Mouse (Mus musculus) lung, embryonic 15.5 days (tissue): Measurements from ENCODE around the gene Gnai3. TPM values are rescaled to one million over a fixed set of nuclear protein-coding genes. Genes with fewer than 3 reads are reported as not detected.
A peak's percentile ranks its signal among the peaks of the same experiment; 100 is the strongest.

Source experiments
- ATAC-seq: fragments of 200-750 bp; cut with Nextera tagmentation; 2 replicates; pipeline ENCODE4 v1.8.0; 2017; ENCODE audit warnings: moderate number of reproducible peaks, borderline replicate concordance; ENCODE audit not compliant: low FRiP score, low TSS enrichment; ENCODE audit errors: extremely low read depth
- H3K27ac ChIP-seq: fragments of 300-500 bp; sonication (generic); 2 replicates; pipeline ENCODE4 v1.5.1; 2015; ENCODE audit warnings: moderate library complexity, mild to moderate bottlenecking, inconsistent platforms
- H3K27me3 ChIP-seq: fragments of 300-500 bp; sonication (generic); 2 replicates; pipeline ENCODE4 v1.6.1; 2015; ENCODE audit warnings: inconsistent platforms
- H3K36me3 ChIP-seq: fragments of 300-500 bp; sonication (generic); 2 replicates; pipeline ENCODE4 v1.6.1; 2015; ENCODE audit warnings: inconsistent platforms
- H3K4me1 ChIP-seq: fragments of 300-500 bp; sonication (generic); 2 replicates; pipeline ENCODE4 v1.6.1; 2015; ENCODE audit warnings: inconsistent platforms
- H3K4me2 ChIP-seq: fragments of 300-500 bp; sonication (generic); 2 replicates; pipeline ENCODE4 v1.6.1; 2015; ENCODE audit warnings: inconsistent platforms, mild to moderate bottlenecking, moderate library complexity
- H3K4me3 ChIP-seq: fragments of 300-500 bp; sonication (generic); 2 replicates; pipeline ENCODE4 v1.5.1; 2015; ENCODE audit warnings: mild to moderate bottlenecking, inconsistent platforms
- H3K9ac ChIP-seq: fragments of 300-500 bp; sonication (generic); 2 replicates; pipeline ENCODE4 v1.6.1; 2015; ENCODE audit warnings: inconsistent platforms
- H3K9me3 ChIP-seq: fragments of 300-500 bp; sonication (generic); 2 replicates; pipeline ENCODE4 v1.6.1; 2016; ENCODE audit warnings: inconsistent platforms
- WGBS: fragments of 180-500 bp; shearing (Covaris S2); methylation state at CpG from one replicate; pipeline ENCODE4 v1.1.7; 2015; 5-methylcytosine and 5-hydroxymethylcytosine counted together
- polyA plus RNA-seq: library from polyadenylated mRNA; unstranded; fragments of >200 nt; fragmentation: Nextera tagmentation; extraction: Ambion mirVana; gene quantifications from 2 replicates; pipeline ENCODE4 v1.2.1, GENCODE M21; 2015

Gene Gnai3
- polyA plus RNA-seq, 1 experiment from 2014 or later = 162 TPM

DNA sequence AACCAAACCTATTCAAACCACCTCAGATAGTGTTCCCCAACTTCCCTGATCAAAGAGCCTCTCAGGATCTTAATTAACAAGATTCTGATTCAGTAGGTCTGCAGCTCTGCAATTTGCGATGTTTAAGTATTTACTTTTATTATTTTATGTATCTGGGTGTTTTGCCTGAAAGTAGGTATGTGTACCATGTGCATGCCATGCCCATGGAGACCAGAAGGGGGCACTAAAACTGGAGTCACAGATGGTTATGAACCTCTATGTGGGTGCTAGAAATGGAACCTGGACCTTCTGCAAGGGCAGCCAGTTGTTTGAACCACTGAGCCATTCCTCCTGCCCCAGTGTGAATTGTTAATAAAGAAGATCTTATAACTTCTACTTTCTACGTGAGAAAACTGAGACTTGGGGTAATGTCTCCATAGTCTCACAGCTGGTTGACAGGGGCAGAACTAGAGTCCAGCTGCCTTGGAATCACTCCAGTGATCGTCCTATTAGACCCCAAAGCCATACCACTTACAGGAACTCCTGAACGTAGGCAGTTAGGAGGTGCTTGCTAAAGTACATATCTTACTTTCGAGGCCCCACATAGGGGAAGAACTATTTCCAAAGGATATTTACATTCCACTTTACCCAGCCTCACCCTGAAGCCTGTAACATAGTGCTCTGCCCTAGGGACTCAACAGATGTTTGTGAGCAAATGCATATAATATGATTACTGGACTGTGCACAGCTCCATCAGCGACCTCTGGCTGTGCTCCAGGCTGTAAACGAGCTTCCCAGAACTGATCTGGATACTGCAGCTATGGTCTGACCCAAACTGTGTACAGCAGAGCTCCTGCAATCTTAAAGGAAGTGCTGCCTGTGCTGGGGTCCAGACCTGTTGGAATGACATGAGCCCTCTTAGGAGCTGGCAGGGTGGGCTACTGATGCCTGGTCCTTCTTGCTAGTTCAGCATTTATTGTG is 33.1 kb upstream of the Gnai3 start:
- H3K27ac ChIP-seq = peak overlapping the region; percentile 3; the same call in 1 of the 2 replicates
- peak; percentile 88 for ATAC-seq

DNA sequence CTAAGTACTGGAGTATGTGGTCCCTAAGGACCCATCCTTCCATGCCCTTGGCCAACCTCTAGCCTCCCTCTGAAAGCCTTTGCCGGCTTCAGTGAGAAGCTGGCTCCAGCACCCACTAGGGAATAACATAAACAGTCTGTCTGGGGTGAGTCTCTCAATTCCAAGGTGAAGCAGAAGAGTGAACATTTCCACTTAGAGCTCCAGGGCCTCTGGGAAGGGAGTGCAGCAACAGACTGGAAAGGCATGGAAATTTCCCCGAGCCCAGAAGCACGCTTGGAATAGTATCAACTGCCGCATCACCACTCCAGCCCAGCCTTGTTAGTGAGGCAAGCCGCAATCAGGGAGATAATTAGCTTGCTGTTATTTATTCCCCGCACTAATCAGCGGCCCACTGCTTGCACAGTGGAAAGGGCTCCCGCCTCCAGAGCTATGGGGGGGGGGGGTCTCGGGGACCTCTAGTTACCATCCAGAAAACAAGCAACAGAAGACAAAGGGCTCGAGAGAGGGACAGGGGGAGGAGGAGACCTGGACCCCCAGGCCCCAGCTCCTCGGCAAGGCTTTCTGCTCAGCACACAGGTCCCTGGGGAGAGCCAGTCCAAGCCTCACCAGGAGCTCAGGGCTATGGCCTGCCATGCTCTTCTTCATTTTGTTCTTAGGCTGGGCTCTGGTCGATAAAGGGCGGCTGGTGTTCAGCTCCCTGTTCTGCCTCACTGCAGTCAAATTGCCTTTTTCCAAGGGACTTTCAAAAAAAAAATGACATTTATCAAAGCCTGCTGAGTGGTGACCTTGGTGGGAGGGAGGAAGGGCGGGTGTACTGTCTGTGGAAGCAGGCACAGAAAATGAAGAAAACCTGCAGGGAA is 29.0 kb upstream of the Gnai3 start:
- Histone ChIP-seq H3K9me3 (no peaks in the 10 kb centered on the region), H3K36me3 (no peaks in the 10 kb centered on the region), H3K27ac (no peak overlapping the region), H3K4me2 (no peak overlapping the region), H3K27me3 (0 out of 2 replicates have a peak, but pooled peaks cover 7% of the 10 kb centered on the region), H3K4me1 (peaks cover 10% of the 10 kb centered on the region; the same call in 1 of the 2 replicates), H3K9ac (no peak overlapping the region), H3K4me3 (no peak overlapping the region)
- WGBS = 41% methylated on average over 13 of the region's 14 CpGs
- ATAC-seq = no peak; the same call in 1 of the 2 replicates

More for the DNA sequence above, 33.1 kb upstream of the Gnai3 start:
- H3K4me3 ChIP-seq = no peak overlapping the region
- 35% methylated on average over 7 of the region's 7 CpGs for WGBS
- no peak overlapping the region for H3K4me2 ChIP-seq
- H3K9ac ChIP-seq = no peak overlapping the region
- H3K4me1 ChIP-seq = peaks cover 11% of the 10 kb centered on the region; the same call in 1 of the 2 replicates
- peaks cover 7% of the 10 kb centered on the region; the same call in 1 of the 2 replicates for H3K27me3 ChIP-seq
- no peaks in the 10 kb centered on the region for H3K36me3 ChIP-seq
- H3K9me3 ChIP-seq = no peaks in the 10 kb centered on the region

DNA sequence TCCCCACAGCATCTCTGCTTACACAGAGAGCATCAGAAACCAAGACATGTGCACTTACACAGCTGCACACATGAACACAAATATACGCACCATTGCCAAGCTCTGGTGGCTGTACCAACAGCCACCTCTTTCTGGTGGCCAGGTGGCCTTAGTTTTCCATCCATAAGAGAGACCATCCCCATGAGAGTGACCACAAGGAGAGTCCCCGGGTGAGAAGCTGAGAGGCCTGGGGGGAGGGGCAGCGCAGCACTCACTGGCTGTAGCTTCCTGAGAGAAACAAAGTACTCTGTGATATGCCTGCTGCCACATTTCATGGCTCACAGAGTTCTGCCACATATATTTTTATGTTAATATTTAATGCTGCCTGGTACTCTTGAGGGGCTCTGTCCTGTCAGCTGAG is 23.3 kb upstream of the Gnai3 start:
- no peak for ATAC-seq
- Histone ChIP-seq H3K27me3 (no peaks in the 10 kb centered on the region), H3K36me3 (no peaks in the 10 kb centered on the region), H3K9ac (no peak overlapping the region), H3K27ac (no peak overlapping the region), H3K4me2 (no peak overlapping the region), H3K4me1 (peaks cover 19% of the 10 kb centered on the region), H3K4me3 (no peak overlapping the region), H3K9me3 (no peaks in the 10 kb centered on the region)
- 42% methylated on average over 3 of the region's 3 CpGs for WGBS

- H3K4me1 ChIP-seq = peaks cover 19% of the 10 kb centered on the region
- no peak overlapping the region for H3K9ac ChIP-seq
- no peaks in the 10 kb centered on the region for H3K9me3 ChIP-seq
- H3K4me2 ChIP-seq = no peak overlapping the region
- WGBS = 47% methylated on average over 14 of the region's 14 CpGs
- no peaks in the 10 kb centered on the region for H3K36me3 ChIP-seq
- ATAC-seq = no peak
- no peaks in the 10 kb centered on the region; the same call in 1 of the 2 replicates for H3K27me3 ChIP-seq
- no peak overlapping the region for H3K27ac ChIP-seq
- no peak overlapping the region for H3K4me3 ChIP-seq
Measured at GRCm38 (mm10) chr3:108167499-108167898, 21.6 kb upstream of the Gnai3 start.

GRCm38 (mm10) chr3:108166486-108167211 is 20.7 kb upstream of the Gnai3 start:
- ATAC-seq = peak; percentile 66; the same call in 1 of the 2 replicates
- Histone ChIP-seq H3K9ac (no peak overlapping the region), H3K27me3 (no peaks in the 10 kb centered on the region; the same call in 1 of the 2 replicates), H3K9me3 (no peaks in the 10 kb centered on the region), H3K36me3 (no peaks in the 10 kb centered on the region), H3K27ac (no peak overlapping the region), H3K4me3 (no peak overlapping the region), H3K4me1 (peaks cover 19% of the 10 kb centered on the region), H3K4me2 (no peak overlapping the region)
- WGBS = 25% methylated on average over 10 of the region's 11 CpGs

DNA sequence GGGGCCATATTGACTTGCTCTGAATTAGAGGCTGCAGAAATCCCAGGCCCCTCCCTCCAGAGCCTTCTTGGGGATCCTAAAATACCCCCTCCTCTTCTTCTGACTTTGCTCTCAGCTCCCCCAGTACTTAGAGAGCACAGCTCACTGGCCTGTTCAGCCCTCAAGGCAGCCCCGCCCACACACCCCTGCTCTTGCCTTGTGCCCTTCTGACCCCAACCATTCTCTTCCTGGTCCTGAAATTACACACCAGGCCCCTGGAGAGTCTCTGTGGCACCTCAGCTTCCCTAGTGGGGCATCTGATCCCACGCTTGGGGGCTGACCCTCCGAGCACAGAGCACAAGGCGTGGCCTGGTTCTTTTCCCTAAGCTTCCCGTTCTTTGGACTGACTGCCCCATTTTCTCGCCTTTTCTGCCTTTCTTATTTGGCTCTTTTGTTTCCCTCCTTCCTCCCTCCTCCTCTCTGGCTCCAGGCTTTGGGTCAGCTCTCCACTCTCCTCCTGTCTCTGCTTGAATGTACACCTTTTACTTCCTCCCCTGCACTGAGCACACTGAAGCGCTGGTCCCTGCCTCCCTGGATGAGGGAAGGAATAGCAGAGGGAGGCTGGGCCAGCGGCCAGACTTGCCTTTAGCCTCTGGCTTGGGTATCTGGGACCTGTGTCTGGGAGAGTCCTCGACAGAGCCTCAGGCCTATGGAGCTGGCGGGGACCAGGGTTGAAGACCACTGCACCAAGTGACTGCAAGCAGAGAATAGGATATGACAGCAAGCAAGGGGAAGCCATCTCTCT is 19.8 kb upstream of the Gnai3 start:
- peak; percentile 32; the same call in 1 of the 2 replicates for ATAC-seq

GRCm38 (mm10) chr3:108164807-108165206 is 18.9 kb upstream of the Gnai3 start:
- H3K27me3 ChIP-seq = no peaks in the 10 kb centered on the region; the same call in 1 of the 2 replicates
- H3K9me3 ChIP-seq = no peaks in the 10 kb centered on the region
- H3K4me3 ChIP-seq = 0 out of 2 replicates have a peak overlapping the region, but pooled peaks have one; percentile 15
- no peak overlapping the region for H3K9ac ChIP-seq
- 18% methylated on average over 9 of the region's 9 CpGs for WGBS
- peak overlapping the region; percentile 48 for H3K4me2 ChIP-seq
- peaks cover 19% of the 10 kb centered on the region for H3K4me1 ChIP-seq
- H3K27ac ChIP-seq = no peak overlapping the region
- no peaks in the 10 kb centered on the region for H3K36me3 ChIP-seq
- ATAC-seq = peak; percentile 52; the same call in 1 of the 2 replicates

More for the DNA sequence above, 19.8 kb upstream of the Gnai3 start:
- Histone ChIP-seq H3K36me3 (no peaks in the 10 kb centered on the region), H3K27me3 (no peaks in the 10 kb centered on the region; the same call in 1 of the 2 replicates), H3K9ac (no peak overlapping the region), H3K9me3 (no peaks in the 10 kb centered on the region), H3K4me2 (no peak overlapping the region), H3K4me1 (peaks cover 19% of the 10 kb centered on the region), H3K27ac (no peak overlapping the region), H3K4me3 (no peak overlapping the region)
- WGBS = 52% methylated on average over 10 of the region's 10 CpGs

DNA sequence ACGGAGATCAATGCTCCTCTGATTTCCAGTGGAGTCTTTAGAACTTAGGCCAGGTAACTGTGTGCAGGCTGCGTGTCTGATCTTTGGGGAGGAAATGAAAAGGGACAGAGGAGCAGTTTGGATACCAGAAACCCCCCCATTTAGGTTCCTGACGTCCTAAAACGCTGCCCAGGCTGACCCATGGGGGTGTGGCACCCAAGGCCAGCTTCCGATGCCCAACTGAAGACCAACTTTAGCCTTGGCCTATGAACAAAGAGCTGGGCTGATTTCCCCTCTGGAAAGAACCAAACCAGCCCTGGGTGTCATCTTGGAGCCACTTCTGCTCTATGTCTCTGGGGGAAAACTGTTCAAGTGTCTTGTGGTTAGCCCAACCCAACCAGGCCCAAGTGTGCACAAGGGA is 18.1 kb upstream of the Gnai3 start:
- no peak overlapping the region for H3K4me2 ChIP-seq
- ATAC-seq = no peak
- WGBS = 47% methylated on average over 5 of the region's 5 CpGs
- H3K4me1 ChIP-seq = peaks cover 19% of the 10 kb centered on the region
- no peaks in the 10 kb centered on the region for H3K9me3 ChIP-seq
- no peak overlapping the region for H3K4me3 ChIP-seq
- H3K27ac ChIP-seq = no peak overlapping the region
- no peaks in the 10 kb centered on the region; the same call in 1 of the 2 replicates for H3K27me3 ChIP-seq
- H3K9ac ChIP-seq = no peak overlapping the region
- no peaks in the 10 kb centered on the region for H3K36me3 ChIP-seq

- WGBS = 59% methylated on average over 9 of the region's 9 CpGs
- ATAC-seq = no peak
- no peaks in the 10 kb centered on the region for H3K36me3 ChIP-seq
Measured at GRCm38 (mm10) chr3:108158383-108159037, 12.6 kb upstream of the Gnai3 start.

DNA sequence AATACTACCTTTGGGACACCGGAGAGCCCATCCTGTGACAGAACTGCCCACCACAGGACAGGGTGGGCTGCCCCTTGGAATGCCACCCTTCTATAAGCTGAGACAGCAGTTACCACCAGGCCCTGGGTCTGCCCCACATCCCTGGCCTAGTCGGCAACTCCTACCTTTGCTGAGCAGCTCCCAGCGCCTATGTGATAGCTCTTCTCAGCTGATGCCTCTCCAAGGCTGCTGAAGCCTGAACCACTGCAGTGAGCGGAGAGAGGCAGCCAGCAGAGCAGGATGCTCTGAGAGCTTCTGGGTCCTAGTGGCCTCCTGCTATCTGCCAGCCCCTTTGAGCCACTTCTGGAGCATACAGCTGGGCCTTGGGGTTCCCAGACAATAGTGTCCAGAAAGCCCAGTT is 8.7 kb upstream of the Gnai3 start, which contains the start of gene Gpr61:
Gene Gpr61 (minus strand): TSS at position 227 of the 400 bp plus-strand sequence.
- 37% methylated on average over 4 of the region's 4 CpGs for WGBS
- Histone ChIP-seq H3K27me3 (no peaks in the 10 kb centered on the region), H3K27ac (no peak within 1 kb of the TSS)

More at GRCm38 (mm10) chr3:108158383-108159037, 12.6 kb upstream of the Gnai3 start:
- H3K27ac ChIP-seq = no peak overlapping the region
- H3K4me1 ChIP-seq = no peaks in the 10 kb centered on the region
- H3K9me3 ChIP-seq = no peaks in the 10 kb centered on the region
- H3K27me3 ChIP-seq = no peaks in the 10 kb centered on the region; the same call in 1 of the 2 replicates
- no peak overlapping the region for H3K4me3 ChIP-seq
- H3K4me2 ChIP-seq = no peak overlapping the region
- no peak overlapping the region for H3K9ac ChIP-seq

More for the DNA sequence above, 8.7 kb upstream of the Gnai3 start, which contains the start of gene Gpr61:
- no peak for ATAC-seq
- no peaks in the 10 kb centered on the region for H3K4me1 ChIP-seq
- H3K36me3 ChIP-seq = no peaks in the 10 kb centered on the region
- no peak within 1 kb of the TSS for H3K4me2 ChIP-seq
- no peak within 1 kb of the TSS for H3K4me3 ChIP-seq
- H3K9me3 ChIP-seq = no peaks in the 10 kb centered on the region
- no peak within 1 kb of the TSS for H3K9ac ChIP-seq
